Mouse (Mus musculus) MEL-GATA-1-ER (cell line): ENCODE data around the gene Galt.
"Not testable (repeated sequence)": the region's sequence is repeated elsewhere in the genome, so short reads cannot be mapped to it uniquely, and the experiment has no call there.

Experiments used
- DNase-seq: peaks from one replicate; pipeline ENCODE4 v3.0.0-alpha.2; 2012; ENCODE audit warnings: low read depth; ENCODE audit errors: extremely low read depth

The Galt gene

DNA sequence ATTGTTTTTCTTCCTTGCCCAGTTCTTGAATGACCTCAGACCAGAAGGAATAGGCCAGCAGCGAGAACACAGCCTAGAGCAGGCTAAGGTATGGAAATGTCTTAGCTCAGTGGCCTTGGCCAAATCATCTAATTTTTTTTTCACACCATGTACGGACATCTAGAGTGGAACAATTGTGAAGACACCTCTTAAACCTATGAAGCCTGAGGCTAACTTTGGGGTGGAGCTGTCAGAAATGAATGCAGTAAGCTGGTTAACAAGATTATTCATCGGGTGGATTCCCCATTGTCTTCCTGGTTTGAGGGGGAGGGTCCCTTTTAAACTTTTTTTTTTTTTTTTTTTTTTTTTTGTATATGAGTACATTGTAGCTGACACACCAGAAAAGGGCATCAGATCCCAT, 19.5 kb downstream of the Galt start:
- not testable (repeated sequence) for DNase-seq

DNA sequence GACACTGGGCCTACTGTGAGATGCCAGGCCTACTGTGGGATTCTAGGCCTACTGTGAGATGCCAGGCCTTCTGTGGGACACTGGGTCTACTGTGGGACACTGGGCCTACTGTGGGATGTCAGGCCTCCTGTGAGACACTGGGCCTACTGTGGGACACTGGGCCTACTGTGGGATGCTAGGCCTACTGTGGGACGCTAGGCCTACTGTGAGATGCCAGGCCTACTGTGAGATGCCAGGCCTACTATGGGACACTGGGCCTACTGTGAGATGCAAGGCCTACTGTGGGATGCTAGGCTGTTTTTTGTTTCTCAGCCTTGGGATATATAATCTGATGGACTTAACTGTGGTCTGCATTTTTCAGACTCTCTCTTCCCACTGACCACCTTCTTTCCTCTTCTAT, 20.8 kb downstream of the Galt start:
- not testable (repeated sequence) for DNase-seq

DNA sequence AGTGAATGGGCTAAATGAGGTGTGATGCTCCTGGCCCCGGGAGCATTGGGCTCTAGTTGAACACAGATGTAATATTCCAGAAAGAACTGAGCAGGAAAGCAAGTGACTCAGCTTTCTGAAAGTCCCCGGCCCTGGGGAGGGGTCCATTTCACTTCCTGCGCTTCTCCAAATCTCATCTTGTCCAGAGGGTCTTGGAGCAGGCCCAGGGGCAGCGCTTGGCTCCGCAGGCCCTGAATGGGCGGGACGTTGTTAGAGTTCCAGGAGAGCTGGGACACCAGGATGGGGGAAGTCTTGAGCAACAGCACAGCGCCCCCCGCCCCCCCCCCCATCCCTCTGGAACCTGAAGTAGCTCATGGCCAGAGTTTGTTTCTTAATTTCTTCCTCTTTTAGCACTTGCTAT, 26.2 kb downstream of the Galt start:
- DNase-seq, result not testable (repeated sequence)

DNA sequence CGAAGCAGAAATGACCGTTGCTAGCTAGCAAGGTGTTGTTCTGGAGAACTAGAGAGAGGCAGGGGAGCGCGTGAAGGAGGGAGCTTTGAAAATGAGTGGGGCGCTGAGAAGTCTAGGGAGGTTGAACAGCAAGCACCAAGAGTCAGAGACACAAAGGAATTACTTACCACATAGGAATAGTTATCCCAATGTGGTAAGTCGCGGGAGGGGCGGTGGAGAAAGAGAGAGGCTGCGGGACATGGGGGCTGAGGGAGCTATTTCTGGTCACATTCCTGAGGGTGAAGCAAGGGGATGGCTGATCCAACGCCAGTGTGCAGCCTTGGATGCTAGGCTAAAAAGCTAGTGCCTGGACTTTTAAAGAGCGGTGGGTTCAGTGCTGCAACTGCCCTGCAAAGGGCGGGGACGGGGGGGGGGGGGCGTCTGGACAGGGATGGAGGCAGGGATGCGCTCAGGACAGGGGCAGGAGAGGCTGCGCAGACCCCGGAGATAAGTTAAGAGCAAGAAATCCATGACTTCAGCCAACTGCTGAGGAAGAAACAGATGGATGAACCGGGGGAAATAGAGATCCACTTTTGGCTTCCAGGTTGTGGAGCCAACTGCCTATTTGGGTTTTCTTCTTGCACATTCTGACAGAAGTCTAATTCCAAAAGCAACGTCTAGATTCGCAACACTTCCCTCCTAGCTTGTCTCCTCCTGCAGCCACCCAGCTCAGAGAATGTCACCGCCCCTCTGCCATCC, 26.9 kb downstream of the Galt start:
- not testable (repeated sequence) for DNase-seq

DNA sequence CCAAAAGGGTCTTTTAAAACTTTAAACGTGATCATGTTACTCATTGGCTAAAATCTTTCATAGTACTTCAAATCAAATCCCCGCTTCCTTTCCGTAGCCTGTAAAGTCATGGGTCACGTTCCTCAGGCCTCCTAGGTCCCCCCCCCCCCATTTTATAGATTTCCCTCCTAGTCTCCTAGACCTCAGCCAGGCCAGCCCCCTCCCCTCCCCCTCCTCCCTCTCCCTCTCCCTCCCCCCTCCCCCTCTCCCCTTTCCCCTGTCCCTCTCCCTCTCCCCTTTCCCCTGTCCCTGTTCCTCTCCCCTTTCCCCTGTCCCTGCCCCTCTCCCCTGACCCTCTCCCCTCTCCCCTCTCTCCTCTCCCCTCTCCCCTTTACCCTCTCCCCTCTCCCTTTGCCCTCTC, 27.7 kb downstream of the Galt start:
- DNase-seq, result not testable (repeated sequence)

DNA sequence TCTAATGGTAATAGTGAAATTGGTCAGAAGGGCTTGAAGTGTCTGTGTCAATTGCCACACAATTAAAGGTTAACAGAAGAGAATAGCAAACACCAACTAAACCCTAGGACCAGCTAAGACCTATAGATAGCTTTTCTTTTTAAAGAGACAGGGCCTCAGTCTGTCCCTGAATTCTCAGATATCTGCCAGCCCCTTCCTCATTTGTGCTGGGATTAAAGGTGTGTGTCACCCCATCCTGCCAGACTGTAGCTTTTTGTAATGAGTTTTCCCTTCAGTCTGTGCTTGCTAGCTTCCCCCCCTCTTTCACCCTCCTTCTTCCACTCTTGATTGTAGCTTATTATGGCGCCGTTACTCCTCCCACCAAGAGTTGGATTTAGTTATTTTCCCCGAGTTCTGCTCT, 28.2 kb downstream of the Galt start:
- not testable (repeated sequence) for DNase-seq
